Mouse (Mus musculus): ENCODE measurements at regions not wholly inside any gene's neighbourhood (a gene's known extent, or its start where the extent isn't known, plus 50 kb on each side); places are given as distances from the start of the nearest gene placed in this dataset.
A peak's percentile ranks its signal among the peaks of the same experiment; 100 is the strongest.

DNA sequence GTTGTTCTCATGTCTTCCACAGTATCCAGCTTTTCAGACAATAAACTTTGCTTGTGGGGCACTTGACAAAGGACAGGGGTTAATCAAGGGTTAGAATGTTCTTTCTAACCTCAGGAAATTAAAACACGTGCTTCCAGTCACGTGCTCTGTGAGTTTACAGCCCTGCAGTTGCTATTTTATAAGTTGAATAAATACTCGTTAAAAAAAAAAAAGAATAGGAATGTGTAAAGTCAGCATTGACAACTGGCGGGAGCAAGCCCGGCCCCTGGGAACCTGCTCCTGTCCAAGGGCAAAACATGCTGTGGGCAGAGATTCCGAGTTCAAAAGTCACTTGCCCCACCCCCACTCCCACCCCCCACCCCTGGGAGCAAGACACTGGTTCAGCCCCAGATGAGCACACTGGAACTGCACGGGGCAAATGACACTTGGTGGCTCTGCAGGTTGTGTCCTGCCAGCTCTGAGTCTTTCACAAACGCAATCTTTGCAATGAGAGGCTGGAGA, 72.8 kb upstream of the Lclat1 start:
- DNase-seq (ENCODE audit: low spot score): no peak

DNA sequence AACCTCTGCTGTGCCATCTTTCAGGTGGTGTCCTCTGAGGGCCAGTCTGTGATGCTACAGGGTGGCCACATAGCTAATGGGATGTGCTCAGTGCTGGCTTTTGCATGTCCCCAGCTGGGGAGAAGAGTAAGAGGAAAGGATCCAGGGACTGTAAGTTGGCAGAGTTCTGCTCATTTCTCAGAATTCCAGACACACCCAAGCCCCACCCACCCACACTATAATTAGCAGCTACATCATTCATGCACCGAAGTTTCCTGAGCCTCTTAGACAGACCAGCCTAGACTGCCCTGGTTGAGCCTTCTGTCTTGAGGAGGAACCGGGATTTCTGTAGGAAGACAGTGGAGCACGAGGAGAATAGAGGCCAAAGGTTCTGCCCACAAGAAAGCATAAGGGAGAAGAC, 70.9 kb upstream of the Lclat1 start:
- H3K9me3 ChIP-seq (ENCODE audit: control insufficient read depth, low read length): no peaks in the 10 kb centered on the region
- no peak overlapping the region for H3K4me3 ChIP-seq (ENCODE audit: low read depth, low read length)
- ATAC-seq (replicated peaks; ENCODE audit: low FRiP score, low TSS enrichment, low read depth) (no peak), DNase-seq (ENCODE audit: low spot score) (no peak)
- WGBS: 32% methylated on average over 3 of the region's 3 CpGs
- H3K27ac ChIP-seq (ENCODE audit: low read depth): no peak overlapping the region
- no peaks in the 10 kb centered on the region for H3K36me3 ChIP-seq (ENCODE audit: control insufficient read depth, insufficient read depth, low read length)
- H3K4me2 ChIP-seq (ENCODE audit: low read length): no peak overlapping the region
- peaks cover 18% of the 10 kb centered on the region for H3K4me1 ChIP-seq (replicated peaks; ENCODE audit: control insufficient read depth, insufficient read depth, low read length)
- H3K9ac ChIP-seq (ENCODE audit: low read length): no peak overlapping the region
- no peaks in the 10 kb centered on the region for H3K27me3 ChIP-seq (replicated peaks; ENCODE audit: control insufficient read depth, insufficient read depth, low read length)

More for the DNA sequence above, 72.8 kb upstream of the Lclat1 start:
- Histone ChIP-seq H3K27ac (ENCODE audit: low read depth) (no peak overlapping the region), H3K4me3 (ENCODE audit: low read depth, low read length) (no peak overlapping the region), H3K9ac (ENCODE audit: low read length) (no peak overlapping the region), H3K36me3 (ENCODE audit: control insufficient read depth, insufficient read depth, low read length) (no peaks in the 10 kb centered on the region), H3K4me2 (ENCODE audit: low read length) (no peak overlapping the region), H3K4me1 (replicated peaks; ENCODE audit: control insufficient read depth, insufficient read depth, low read length) (peaks cover 18% of the 10 kb centered on the region), H3K27me3 (replicated peaks; ENCODE audit: control insufficient read depth, insufficient read depth, low read length) (no peaks in the 10 kb centered on the region), H3K9me3 (ENCODE audit: control insufficient read depth, low read length) (no peaks in the 10 kb centered on the region)
- WGBS: 20% methylated on average over 8 of the region's 8 CpGs
- 0 out of 2 replicates have a peak, but pooled peaks have one; percentile 21 for ATAC-seq (replicated peaks; ENCODE audit: low FRiP score, low TSS enrichment, low read depth)

DNA sequence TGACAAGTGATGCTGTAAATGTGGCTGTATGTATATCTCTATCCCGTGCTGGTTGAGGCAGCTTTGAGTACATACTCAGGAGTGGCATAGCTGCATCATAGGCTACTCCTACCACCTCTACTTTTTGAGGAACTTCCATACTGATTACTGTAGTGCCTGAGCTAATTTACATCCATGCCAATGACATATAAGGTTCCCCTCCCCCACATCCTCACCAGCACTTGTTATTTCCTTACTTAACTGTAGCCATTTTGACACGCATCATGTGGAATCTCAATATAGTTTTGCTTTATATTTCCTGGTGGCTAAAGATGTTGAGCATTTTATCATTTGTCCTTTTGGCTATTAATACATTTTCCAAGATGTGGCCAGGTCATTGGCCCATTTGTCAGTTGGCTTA, 69.2 kb upstream of the Lclat1 start:
- DNase-seq (ENCODE audit: low spot score): no peak
- ATAC-seq (replicated peaks; ENCODE audit: low FRiP score, low TSS enrichment, low read depth): no peak

DNA sequence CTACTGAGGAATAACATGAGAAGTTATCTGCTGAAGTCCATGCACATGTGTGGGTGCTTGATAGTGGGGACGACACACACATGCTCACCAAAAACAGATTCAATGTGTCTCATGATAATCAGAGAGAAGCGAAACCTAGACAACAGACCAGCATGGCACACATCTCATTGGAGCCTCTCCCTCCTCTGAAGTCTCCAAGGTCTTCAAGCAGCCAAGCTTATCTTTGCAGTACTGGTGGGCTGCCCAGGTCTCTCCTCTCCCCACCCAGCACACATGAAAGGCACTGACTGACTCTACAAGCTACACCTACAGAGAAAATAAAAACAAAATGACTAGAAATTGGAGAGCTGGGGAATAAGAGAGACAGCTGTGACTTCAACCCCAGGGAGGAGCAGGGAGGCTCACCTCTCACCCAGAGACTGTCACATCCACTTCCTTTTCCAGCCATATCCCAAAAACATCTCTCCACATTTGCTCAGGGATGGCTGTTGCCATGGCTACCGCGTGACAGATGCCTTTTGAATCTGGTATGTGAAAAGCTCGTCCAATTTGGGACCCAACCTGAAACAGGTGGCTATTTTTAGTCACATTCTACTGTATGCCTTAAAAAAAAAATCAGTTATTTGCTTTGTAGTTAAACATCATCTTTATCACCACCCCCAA, 62.7 kb upstream of the Lclat1 start:
- Histone ChIP-seq H3K4me1 (replicated peaks; ENCODE audit: control insufficient read depth, insufficient read depth, low read length) (no peaks in the 10 kb centered on the region), H3K36me3 (ENCODE audit: control insufficient read depth, insufficient read depth, low read length) (no peaks in the 10 kb centered on the region), H3K4me3 (ENCODE audit: low read depth, low read length) (no peak overlapping the region), H3K27me3 (replicated peaks; ENCODE audit: control insufficient read depth, insufficient read depth, low read length) (no peaks in the 10 kb centered on the region), H3K9me3 (ENCODE audit: control insufficient read depth, low read length) (no peaks in the 10 kb centered on the region), H3K9ac (ENCODE audit: low read length) (no peak overlapping the region), H3K27ac (ENCODE audit: low read depth) (no peak overlapping the region), H3K4me2 (ENCODE audit: low read length) (no peak overlapping the region)
- DNase-seq (ENCODE audit: low spot score): no peak
- 84% methylated on average over 5 of the region's 5 CpGs for WGBS
- ATAC-seq (replicated peaks; ENCODE audit: low FRiP score, low TSS enrichment, low read depth): no peak

More for the DNA sequence above, 69.2 kb upstream of the Lclat1 start:
- Histone ChIP-seq H3K27ac (ENCODE audit: low read depth) (no peak overlapping the region), H3K9me3 (ENCODE audit: control insufficient read depth, low read length) (no peaks in the 10 kb centered on the region), H3K4me1 (replicated peaks; ENCODE audit: control insufficient read depth, insufficient read depth, low read length) (peaks cover 18% of the 10 kb centered on the region), H3K4me2 (ENCODE audit: low read length) (no peak overlapping the region), H3K9ac (ENCODE audit: low read length) (no peak overlapping the region), H3K27me3 (replicated peaks; ENCODE audit: control insufficient read depth, insufficient read depth, low read length) (no peaks in the 10 kb centered on the region), H3K4me3 (ENCODE audit: low read depth, low read length) (no peak overlapping the region), H3K36me3 (ENCODE audit: control insufficient read depth, insufficient read depth, low read length) (no peaks in the 10 kb centered on the region)
- WGBS: 88% methylated on average over 2 of the region's 2 CpGs

DNA sequence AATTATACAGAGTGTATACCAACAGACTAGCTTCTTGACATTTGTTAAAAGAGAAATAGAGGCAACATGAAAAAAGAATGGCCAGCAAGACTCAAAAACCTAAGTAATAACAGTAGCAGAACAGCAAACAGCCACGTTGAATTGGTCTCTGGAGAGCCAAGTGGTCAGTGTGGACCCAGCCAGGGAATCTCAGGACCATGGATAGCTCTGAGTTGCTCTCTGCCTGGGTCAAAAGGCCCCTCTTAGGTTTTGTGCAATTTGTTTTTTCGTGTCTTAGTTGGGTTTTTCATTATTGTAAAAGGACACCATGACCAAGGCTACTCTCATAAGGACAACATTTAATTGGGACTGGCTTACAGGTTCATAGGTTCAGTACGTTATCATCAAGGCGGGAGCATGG, 60.8 kb upstream of the Lclat1 start:
- ATAC-seq (replicated peaks; ENCODE audit: low FRiP score, low TSS enrichment, low read depth) (no peak), DNase-seq (ENCODE audit: low spot score) (no peak)
- H3K4me2 ChIP-seq (ENCODE audit: low read length): no peak overlapping the region
- no peak overlapping the region for H3K4me3 ChIP-seq (ENCODE audit: low read depth, low read length)
- 44% methylated on average over 4 of the region's 4 CpGs for WGBS
- H3K4me1 ChIP-seq (replicated peaks; ENCODE audit: control insufficient read depth, insufficient read depth, low read length): no peaks in the 10 kb centered on the region
- no peaks in the 10 kb centered on the region for H3K9me3 ChIP-seq (ENCODE audit: control insufficient read depth, low read length)
- no peak overlapping the region for H3K9ac ChIP-seq (ENCODE audit: low read length)
- no peaks in the 10 kb centered on the region for H3K36me3 ChIP-seq (ENCODE audit: control insufficient read depth, insufficient read depth, low read length)
- no peak overlapping the region for H3K27ac ChIP-seq (ENCODE audit: low read depth)
- no peaks in the 10 kb centered on the region for H3K27me3 ChIP-seq (replicated peaks; ENCODE audit: control insufficient read depth, insufficient read depth, low read length)

DNA sequence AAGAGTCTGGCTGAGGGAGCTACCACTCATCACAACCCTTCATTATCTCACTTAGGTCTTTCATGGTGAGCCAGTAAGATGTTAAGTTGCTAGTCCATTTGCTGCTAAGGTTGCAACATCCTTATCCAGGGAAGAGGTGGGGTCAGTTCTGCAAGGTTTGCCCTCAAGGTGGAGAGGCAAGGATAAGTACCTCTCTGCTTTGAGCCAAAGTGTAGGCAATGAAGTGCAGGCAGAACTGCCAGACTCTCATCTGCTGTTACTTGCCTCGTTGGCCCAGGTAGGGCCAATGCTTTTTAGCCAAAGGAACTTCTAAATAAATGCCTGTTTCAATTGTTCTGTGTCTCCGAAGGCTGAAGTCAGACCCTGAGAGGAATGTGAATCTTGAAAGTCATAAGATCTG, 59.6 kb upstream of the Lclat1 start:
- Histone ChIP-seq H3K4me1 (replicated peaks; ENCODE audit: control insufficient read depth, insufficient read depth, low read length) (peaks cover 4% of the 10 kb centered on the region), H3K4me2 (ENCODE audit: low read length) (no peak overlapping the region), H3K27me3 (replicated peaks; ENCODE audit: control insufficient read depth, insufficient read depth, low read length) (no peaks in the 10 kb centered on the region), H3K9me3 (ENCODE audit: control insufficient read depth, low read length) (no peaks in the 10 kb centered on the region), H3K9ac (ENCODE audit: low read length) (no peak overlapping the region), H3K27ac (ENCODE audit: low read depth) (no peak overlapping the region), H3K36me3 (ENCODE audit: control insufficient read depth, insufficient read depth, low read length) (no peaks in the 10 kb centered on the region), H3K4me3 (ENCODE audit: low read depth, low read length) (no peak overlapping the region)
- 77% methylated on average over 2 of the region's 2 CpGs for WGBS
- ATAC-seq (replicated peaks; ENCODE audit: low FRiP score, low TSS enrichment, low read depth) (no peak), DNase-seq (ENCODE audit: low spot score) (no peak)

DNA sequence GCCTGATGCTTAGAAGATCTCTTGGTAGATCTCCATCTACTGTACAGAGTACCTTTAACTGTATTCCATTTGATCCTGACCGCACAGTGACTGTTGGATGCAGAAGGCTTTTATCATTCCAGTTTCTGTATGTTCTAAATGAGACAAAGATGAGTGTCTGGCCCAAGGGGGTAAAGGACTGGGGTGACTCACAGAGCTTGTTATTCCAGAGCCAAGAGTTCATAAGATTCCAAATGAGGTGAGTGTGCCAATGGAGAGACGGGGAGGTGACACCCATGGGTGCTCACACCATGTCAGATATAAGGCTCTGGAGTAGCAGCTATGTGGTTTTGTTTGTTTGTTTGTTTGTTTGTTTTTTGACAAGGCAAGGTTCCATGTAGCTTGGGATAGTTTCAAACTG, 54.8 kb upstream of the Lclat1 start:
- peak overlapping the region; percentile 67; the same call in 1 of the 2 replicates for H3K27ac ChIP-seq (ENCODE audit: low read depth)
- no peak for DNase-seq (ENCODE audit: low spot score)
- 87% methylated on average over 2 of the region's 2 CpGs for WGBS
- H3K4me1 ChIP-seq (replicated peaks; ENCODE audit: control insufficient read depth, insufficient read depth, low read length): peaks cover 16% of the 10 kb centered on the region
- no peaks in the 10 kb centered on the region for H3K27me3 ChIP-seq (replicated peaks; ENCODE audit: control insufficient read depth, insufficient read depth, low read length)
- no peak overlapping the region for H3K4me2 ChIP-seq (ENCODE audit: low read length)
- H3K36me3 ChIP-seq (ENCODE audit: control insufficient read depth, insufficient read depth, low read length): no peaks in the 10 kb centered on the region
- no peak for ATAC-seq (replicated peaks; ENCODE audit: low FRiP score, low TSS enrichment, low read depth)
- no peak overlapping the region for H3K9ac ChIP-seq (ENCODE audit: low read length)
- no peak overlapping the region for H3K4me3 ChIP-seq (ENCODE audit: low read depth, low read length)
- no peaks in the 10 kb centered on the region for H3K9me3 ChIP-seq (ENCODE audit: control insufficient read depth, low read length)

DNA sequence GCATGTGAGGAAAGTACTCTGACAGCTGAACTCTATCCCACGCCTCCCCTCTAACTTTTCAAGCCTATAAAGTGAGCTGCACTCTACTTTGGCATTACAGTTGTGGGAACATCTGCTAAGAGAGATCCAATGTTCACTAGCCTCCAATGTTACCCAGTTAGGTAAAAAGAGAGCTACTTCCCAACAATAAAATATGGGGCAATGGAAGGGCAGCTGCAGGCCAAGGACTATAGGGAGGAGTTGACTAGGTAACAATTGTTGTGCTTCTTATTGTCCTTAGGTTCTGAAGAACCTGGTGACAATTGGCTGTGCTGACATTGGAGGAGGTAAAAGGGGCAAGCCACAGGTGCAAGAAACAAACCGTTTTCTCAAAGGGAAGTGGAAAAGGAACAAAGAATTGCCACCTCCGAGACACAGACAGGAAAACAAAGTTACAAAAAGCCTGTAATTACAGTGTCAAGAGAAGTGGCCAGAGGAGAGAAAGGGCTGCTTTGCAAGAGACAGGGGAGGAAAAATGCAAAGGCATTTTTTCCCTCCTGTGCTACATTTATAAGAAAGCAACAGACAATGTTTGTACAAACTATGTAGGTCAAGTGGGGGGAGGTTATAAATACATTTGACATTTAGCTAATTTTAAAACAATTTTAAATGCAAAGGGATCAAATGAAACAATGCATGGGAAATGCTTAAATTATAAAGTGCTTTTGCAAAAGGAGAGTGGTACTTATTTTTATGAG, 54.1 kb upstream of the Lclat1 start:
- ATAC-seq (replicated peaks; ENCODE audit: low FRiP score, low TSS enrichment, low read depth) (no peak), DNase-seq (ENCODE audit: low spot score) (peak; percentile 47)
- Histone ChIP-seq H3K36me3 (ENCODE audit: control insufficient read depth, insufficient read depth, low read length) (no peaks in the 10 kb centered on the region), H3K4me1 (replicated peaks; ENCODE audit: control insufficient read depth, insufficient read depth, low read length) (peaks cover 20% of the 10 kb centered on the region), H3K9me3 (ENCODE audit: control insufficient read depth, low read length) (no peaks in the 10 kb centered on the region), H3K27ac (ENCODE audit: low read depth) (peak overlapping the region; percentile 67), H3K4me2 (ENCODE audit: low read length) (no peak overlapping the region), H3K4me3 (ENCODE audit: low read depth, low read length) (no peak overlapping the region), H3K27me3 (replicated peaks; ENCODE audit: control insufficient read depth, insufficient read depth, low read length) (no peaks in the 10 kb centered on the region), H3K9ac (ENCODE audit: low read length) (no peak overlapping the region)
- 23% methylated on average over 3 of the region's 3 CpGs for WGBS

All from intestine, embryonic 14.5 days (tissue).